Mouse (Mus musculus): ENCODE data around the gene Rasal1.
A peak's percentile ranks its signal among the peaks of the same experiment; 100 is the strongest.

GRCm38 (mm10) chr5:120673626-120674025 lies 25.0 kb downstream of the Rasal1 start:
- TF ChIP-seq CTCF (IDR thresholded peaks at IDR 0.05; ENCODE audit: extremely low read depth, insufficient read depth, insufficient read length, insufficient replicate concordance): peak; percentile 97
- TF ChIP-seq POLR2A (IDR thresholded peaks at IDR 0.05; ENCODE audit: low read depth, low read length): no peak

Measured in spleen, adult 2 months (tissue).